Mouse (Mus musculus) macrophage (primary cell): ENCODE data around the gene Sult2a5. TPM values are rescaled to one million over a fixed set of nuclear protein-coding genes. Genes with fewer than 3 reads are reported as not detected.

Experiments
- H3K27ac ChIP-seq: fragments of 350-480 bp; formaldehyde crosslinking; 2 replicates; pipeline ENCODE4 v1.9.0; 2021
- H3K36me3 ChIP-seq: fragments of 350-480 bp; formaldehyde crosslinking; 2 replicates; pipeline ENCODE4 v1.9.0; 2021; ENCODE audit errors: inconsistent target
- H3K4me3 ChIP-seq: fragments of 350-480 bp; formaldehyde crosslinking; 2 replicates; pipeline ENCODE4 v1.9.0; 2021; ENCODE audit errors: inconsistent target
- H3K79me2 ChIP-seq: fragments of 350-480 bp; formaldehyde crosslinking; 2 replicates; pipeline ENCODE4 v1.9.0; 2021; ENCODE audit errors: inconsistent target
- polyA plus RNA-seq: library from polyadenylated mRNA; stranded (reverse); fragments of 250-400 nt; gene quantifications from 3 replicates; pipeline ENCODE4 v1.2.4, GENCODE M21; 2018; ENCODE audit warnings: inconsistent platforms
- total RNA-seq, 78 experiments: library from RNA; depleted of rRNA; stranded (reverse); fragments of 250-400 nt; gene quantifications; 1 replicate in 9 of 78; 2 replicates in 24 of 78; 3 replicates in 43 of 78; 4 replicates in 2 of 78; pipeline ENCODE4 v1.2.4; 2018; ENCODE audit warnings: inconsistent platforms in 56 of 78

Gene Sult2a5
- not detected for total RNA-seq (2018; cell fraction: chromatin; rRNA removed)
- not detected for total RNA-seq (2018; cell fraction: cytosol; rRNA removed)
- total RNA-seq (2018; cell fraction: nucleus; rRNA removed), result not detected
- not detected in 3 replicates for polyA plus RNA-seq

- Histone ChIP-seq H3K4me3 (no peak within 1 kb of the TSS), H3K27ac (no peak within 1 kb of the TSS), H3K36me3 (no peaks in the 10 kb centered on the region), H3K79me2 (no peaks in the 10 kb centered on the region)
Observed at GRCm38 (mm10) chr7:13623667-13624066, at the start of gene Sult2a5. Gene Sult2a5, plus strand, starts transcription at chr7:13623967.

Other genes starting within 250 kb of the Sult2a5 start
- gene Cabp5, start 225.8 kb upstream of the Sult2a5 start, polyA plus RNA-seq, result not detected in 3 replicates
- not detected in 3 replicates for gene Bsph1, start 173.1 kb upstream of the Sult2a5 start, polyA plus RNA-seq
- gene Bsph2, start 52.9 kb upstream of the Sult2a5 start, polyA plus RNA-seq, result not detected in 3 replicates
- not detected in 3 replicates for gene Sult2a2, start 109.5 kb downstream of the Sult2a5 start, polyA plus RNA-seq
- gene Sult2a1, start 213.4 kb downstream of the Sult2a5 start, polyA plus RNA-seq, result not detected in 3 replicates